Mouse (Mus musculus): Measurements from ENCODE around the gene Tex37. TPM values are rescaled to one million over a fixed set of nuclear protein-coding genes. Genes with fewer than 3 reads are reported as not detected.

The Tex37 gene
- polyA plus RNA-seq, 1 experiment: not detected

- Histone ChIP-seq H3K4me1 (ENCODE audit: control insufficient read depth, insufficient read depth, insufficient read length, low read length) (no peaks in the 10 kb centered on the region), H3K27me3 (ENCODE audit: control insufficient read depth, insufficient read depth, low read length) (no peaks in the 10 kb centered on the region; the same call in 1 of the 2 replicates), H3K4me3 (ENCODE audit: low read depth, low read length) (no peak overlapping the region), H3K36me3 (ENCODE audit: control insufficient read depth, insufficient read depth, low read length) (no peaks in the 10 kb centered on the region), H3K27ac (ENCODE audit: insufficient read depth, low read depth, low read length) (no peak overlapping the region)
- 37% methylated on average over 7 of the region's 7 CpGs for WGBS
- TF ChIP-seq POLR2A (IDR thresholded peaks at IDR 0.05; ENCODE audit: low read depth, low read length): no peak
- no peak for TF ChIP-seq CTCF (IDR thresholded peaks at IDR 0.05; ENCODE audit: extremely low read depth, insufficient read length, insufficient replicate concordance, low read depth, low read length)
Observed at GRCm38 (mm10) chr6:70912396-70912765, 6.3 kb downstream of the Tex37 start.

GRCm38 (mm10) chr6:70911668-70912395 lies 6.9 kb downstream of the Tex37 start:
- TF ChIP-seq CTCF (IDR thresholded peaks at IDR 0.05; ENCODE audit: extremely low read depth, insufficient read length, insufficient replicate concordance, low read depth, low read length): no peak
- TF ChIP-seq POLR2A (IDR thresholded peaks at IDR 0.05; ENCODE audit: low read depth, low read length): no peak
- H3K27me3 ChIP-seq (ENCODE audit: control insufficient read depth, insufficient read depth, low read length): no peaks in the 10 kb centered on the region; the same call in 1 of the 2 replicates
- no peaks in the 10 kb centered on the region for H3K36me3 ChIP-seq (ENCODE audit: control insufficient read depth, insufficient read depth, low read length)
- H3K4me1 ChIP-seq (ENCODE audit: control insufficient read depth, insufficient read depth, insufficient read length, low read length): no peaks in the 10 kb centered on the region
- WGBS: 5% methylated on average over 20 of the region's 20 CpGs
- H3K27ac ChIP-seq (ENCODE audit: insufficient read depth, low read depth, low read length): no peak overlapping the region
- no peak overlapping the region for H3K4me3 ChIP-seq (ENCODE audit: low read depth, low read length)

- Histone ChIP-seq H3K4me1 (ENCODE audit: control insufficient read depth, insufficient read depth, insufficient read length, low read length) (no peaks in the 10 kb centered on the region), H3K27me3 (ENCODE audit: control insufficient read depth, insufficient read depth, low read length) (no peaks in the 10 kb centered on the region; the same call in 1 of the 2 replicates), H3K27ac (ENCODE audit: insufficient read depth, low read depth, low read length) (no peak overlapping the region), H3K4me3 (ENCODE audit: low read depth, low read length) (no peak overlapping the region), H3K36me3 (ENCODE audit: control insufficient read depth, insufficient read depth, low read length) (peaks cover 9% of the 10 kb centered on the region)
- no peak for TF ChIP-seq POLR2A (IDR thresholded peaks at IDR 0.05; ENCODE audit: low read depth, low read length)
- TF ChIP-seq CTCF (IDR thresholded peaks at IDR 0.05; ENCODE audit: extremely low read depth, insufficient read length, insufficient replicate concordance, low read depth, low read length): no peak
- WGBS: 49% methylated on average over 4 of the region's 4 CpGs
Observed at GRCm38 (mm10) chr6:70910285-70910684, 8.4 kb downstream of the Tex37 start.

GRCm38 (mm10) chr6:70909572-70909971 lies 9.2 kb downstream of the Tex37 start:
- no peak overlapping the region for H3K4me3 ChIP-seq (ENCODE audit: low read depth, low read length)
- H3K36me3 ChIP-seq (ENCODE audit: control insufficient read depth, insufficient read depth, low read length): peaks cover 12% of the 10 kb centered on the region
- 90% methylated on average over 7 of the region's 7 CpGs for WGBS
- no peak for TF ChIP-seq CTCF (IDR thresholded peaks at IDR 0.05; ENCODE audit: extremely low read depth, insufficient read length, insufficient replicate concordance, low read depth, low read length)
- no peak for TF ChIP-seq POLR2A (IDR thresholded peaks at IDR 0.05; ENCODE audit: low read depth, low read length)
- no peak overlapping the region for H3K27ac ChIP-seq (ENCODE audit: insufficient read depth, low read depth, low read length)
- no peaks in the 10 kb centered on the region; the same call in 1 of the 2 replicates for H3K27me3 ChIP-seq (ENCODE audit: control insufficient read depth, insufficient read depth, low read length)
- no peaks in the 10 kb centered on the region for H3K4me1 ChIP-seq (ENCODE audit: control insufficient read depth, insufficient read depth, insufficient read length, low read length)

- Histone ChIP-seq H3K27ac (ENCODE audit: insufficient read depth, low read depth, low read length) (no peak overlapping the region), H3K4me3 (ENCODE audit: low read depth, low read length) (no peak overlapping the region), H3K4me1 (ENCODE audit: control insufficient read depth, insufficient read depth, insufficient read length, low read length) (no peaks in the 10 kb centered on the region), H3K27me3 (ENCODE audit: control insufficient read depth, insufficient read depth, low read length) (no peaks in the 10 kb centered on the region), H3K36me3 (ENCODE audit: control insufficient read depth, insufficient read depth, low read length) (peaks cover 51% of the 10 kb centered on the region)
- TF ChIP-seq CTCF (IDR thresholded peaks at IDR 0.05; ENCODE audit: extremely low read depth, insufficient read length, insufficient replicate concordance, low read depth, low read length): no peak
- no peak for TF ChIP-seq POLR2A (IDR thresholded peaks at IDR 0.05; ENCODE audit: low read depth, low read length)
- 84% methylated on average over 5 of the region's 5 CpGs for WGBS
Observed at GRCm38 (mm10) chr6:70903689-70904088, 15.0 kb downstream of the Tex37 start.

- Histone ChIP-seq H3K27ac (ENCODE audit: insufficient read depth, low read depth, low read length) (no peak overlapping the region), H3K4me3 (ENCODE audit: low read depth, low read length) (no peak overlapping the region), H3K27me3 (ENCODE audit: control insufficient read depth, insufficient read depth, low read length) (no peaks in the 10 kb centered on the region), H3K36me3 (ENCODE audit: control insufficient read depth, insufficient read depth, low read length) (peaks cover 65% of the 10 kb centered on the region), H3K4me1 (ENCODE audit: control insufficient read depth, insufficient read depth, insufficient read length, low read length) (no peaks in the 10 kb centered on the region)
- 82% methylated on average over 8 of the region's 8 CpGs for WGBS
- TF ChIP-seq CTCF (IDR thresholded peaks at IDR 0.05; ENCODE audit: extremely low read depth, insufficient read length, insufficient replicate concordance, low read depth, low read length) (no peak), POLR2A (IDR thresholded peaks at IDR 0.05; ENCODE audit: low read depth, low read length) (no peak)
Observed at GRCm38 (mm10) chr6:70899594-70900003, 19.1 kb downstream of the Tex37 start.

GRCm38 (mm10) chr6:70898166-70898565 lies 20.6 kb downstream of the Tex37 start:
- no peak overlapping the region for H3K27ac ChIP-seq (ENCODE audit: insufficient read depth, low read depth, low read length)
- TF ChIP-seq POLR2A (IDR thresholded peaks at IDR 0.05; ENCODE audit: low read depth, low read length): no peak
- TF ChIP-seq CTCF (IDR thresholded peaks at IDR 0.05; ENCODE audit: extremely low read depth, insufficient read length, insufficient replicate concordance, low read depth, low read length): no peak
- H3K27me3 ChIP-seq (ENCODE audit: control insufficient read depth, insufficient read depth, low read length): no peaks in the 10 kb centered on the region
- H3K36me3 ChIP-seq (ENCODE audit: control insufficient read depth, insufficient read depth, low read length): peaks cover 64% of the 10 kb centered on the region
- no peaks in the 10 kb centered on the region for H3K4me1 ChIP-seq (ENCODE audit: control insufficient read depth, insufficient read depth, insufficient read length, low read length)
- no peak overlapping the region for H3K4me3 ChIP-seq (ENCODE audit: low read depth, low read length)
- 71% methylated on average over 6 of the region's 6 CpGs for WGBS
